Mouse (Mus musculus): ENCODE measurements around the gene Angpt4.

GRCm38 (mm10) chr2:151898106-151898505 lies 12.9 kb upstream of the Angpt4 start:
- TF ChIP-seq CTCF (IDR thresholded peaks at IDR 0.05; ENCODE audit: low read depth, low read length) (no peak), POLR2A (IDR thresholded peaks at IDR 0.05; ENCODE audit: insufficient read depth, low read length) (no peak)
